Mouse (Mus musculus) heart, postnatal 10 days (tissue): ENCODE measurements at regions not wholly inside any gene's neighbourhood (a gene's known extent, or its start where the extent isn't known, plus 50 kb on each side); places are given as distances from the start of the nearest gene placed in this dataset.

Experiments
- DNase-seq, 2 experiments: peaks; one replicate each; pipeline ENCODE4 v3.0.0; 2021
- intact Hi-C: fragments of 180-260 bp; cut with DNase I; formaldehyde crosslinking; loops from one replicate; pipeline ENCODE4 v1.15.1; 2025

DNA sequence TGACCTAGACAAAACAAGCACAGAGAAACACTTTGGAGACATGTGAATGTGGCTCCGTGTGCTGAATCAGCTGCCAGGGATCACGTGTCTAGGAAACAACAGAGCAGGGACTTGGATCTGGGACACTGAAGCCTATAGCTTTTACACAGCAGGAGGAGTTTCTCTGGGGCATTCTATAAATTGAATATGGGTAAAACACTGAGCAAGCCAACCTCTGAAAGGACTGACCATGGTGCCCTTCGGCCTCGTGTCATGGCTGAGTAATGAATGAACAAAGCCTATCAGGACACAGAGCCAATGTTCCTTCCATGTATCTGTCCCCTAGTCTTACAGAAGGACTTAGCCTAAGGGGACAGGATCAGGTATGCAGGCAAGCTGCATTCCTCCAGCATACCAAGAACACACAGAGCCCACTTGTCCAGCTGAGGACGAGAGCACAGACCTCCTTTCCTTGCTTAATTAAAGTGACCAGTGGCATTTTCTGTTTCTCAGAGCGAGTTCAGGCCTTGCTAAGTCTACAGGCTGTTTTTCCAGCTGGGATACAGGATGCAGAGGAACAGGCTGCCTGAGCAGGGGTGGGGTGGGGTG, 347.7 kb upstream of the Fam19a5 start:
- intact Hi-C loops = no loop called here

DNA sequence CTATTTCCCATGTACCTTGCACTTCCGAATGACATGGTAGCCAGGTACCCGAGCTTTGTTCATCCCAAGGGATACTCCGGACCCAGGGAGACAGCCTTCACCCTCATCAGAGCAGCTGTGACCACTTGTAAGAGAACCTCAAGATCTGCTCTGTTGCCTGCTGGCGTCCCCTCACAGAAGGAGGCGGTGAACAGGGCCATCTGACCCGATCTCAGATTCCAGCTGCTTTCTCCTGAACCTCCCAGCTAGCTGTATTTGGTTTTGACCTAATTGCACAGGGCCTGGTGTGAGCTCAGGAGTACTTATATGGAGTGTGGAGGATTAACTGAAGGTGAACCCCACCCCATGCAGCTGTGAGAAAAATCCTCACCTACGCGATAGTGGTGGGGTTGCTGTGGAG, 344.5 kb upstream of the Fam19a5 start:
- DNase-seq = no peak
- intact Hi-C loops = no loop called here

More for the DNA sequence above, 347.7 kb upstream of the Fam19a5 start:
- no peak for DNase-seq

DNA sequence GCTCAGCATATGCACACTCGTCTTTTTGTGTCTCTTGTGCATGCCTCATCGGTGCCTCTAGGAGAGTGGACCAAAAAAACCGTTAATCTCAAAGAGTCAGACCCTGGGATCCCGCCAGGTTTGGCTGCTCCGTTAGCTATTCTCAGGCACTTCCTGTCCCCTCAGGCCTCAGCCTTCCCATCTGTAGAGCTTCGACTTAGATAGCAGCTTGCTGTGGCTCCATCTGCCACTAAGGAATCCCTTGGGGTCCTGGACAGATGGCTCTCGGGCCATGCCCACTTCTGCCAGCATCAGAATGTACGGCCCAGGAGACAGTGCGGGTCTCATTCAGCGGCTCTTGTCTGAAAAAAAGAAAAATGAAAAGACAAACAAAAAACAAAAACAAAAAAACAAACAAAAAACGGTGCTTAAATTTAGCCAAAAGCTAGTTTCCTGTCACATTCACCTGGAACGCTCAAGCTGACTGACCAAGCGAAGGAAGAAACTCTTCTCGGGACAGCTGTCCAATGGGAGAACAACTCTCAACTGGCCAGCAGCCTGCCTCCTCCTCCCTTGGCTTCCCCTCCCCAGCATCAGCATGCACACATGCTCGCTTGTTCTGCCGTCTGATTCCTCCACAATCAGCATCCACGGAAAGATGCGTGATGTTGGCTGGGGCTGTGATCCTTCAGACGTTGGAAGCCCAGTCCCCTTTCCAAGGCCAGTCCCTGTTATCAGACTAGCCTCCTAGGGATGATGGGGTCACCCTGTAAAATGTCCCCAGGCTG, 343.6 kb upstream of the Fam19a5 start:
- DNase-seq = peak in 1 of 2 experiments; percentile 7
- intact Hi-C loops = no loop called here

DNA sequence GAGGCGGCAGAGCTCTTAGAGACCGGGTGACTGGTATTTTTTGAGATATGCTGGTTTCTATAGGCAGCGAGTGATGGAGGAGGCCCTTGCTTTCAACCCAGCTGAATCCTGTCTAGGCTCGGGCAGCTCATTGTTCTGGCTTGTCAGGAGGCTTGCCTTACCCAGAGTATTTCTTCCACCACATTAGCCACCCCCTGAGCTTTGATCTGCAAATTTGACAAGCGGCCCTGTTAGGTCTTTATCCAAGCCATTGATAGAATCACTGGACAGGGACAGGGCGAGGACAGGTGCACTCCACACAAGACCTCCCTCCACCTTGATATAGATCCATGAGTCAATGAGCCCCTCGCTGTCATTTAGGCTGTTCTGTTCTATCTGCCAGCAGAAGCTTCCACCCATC, 343.0 kb upstream of the Fam19a5 start:
- intact Hi-C loops = no loop called here

DNA sequence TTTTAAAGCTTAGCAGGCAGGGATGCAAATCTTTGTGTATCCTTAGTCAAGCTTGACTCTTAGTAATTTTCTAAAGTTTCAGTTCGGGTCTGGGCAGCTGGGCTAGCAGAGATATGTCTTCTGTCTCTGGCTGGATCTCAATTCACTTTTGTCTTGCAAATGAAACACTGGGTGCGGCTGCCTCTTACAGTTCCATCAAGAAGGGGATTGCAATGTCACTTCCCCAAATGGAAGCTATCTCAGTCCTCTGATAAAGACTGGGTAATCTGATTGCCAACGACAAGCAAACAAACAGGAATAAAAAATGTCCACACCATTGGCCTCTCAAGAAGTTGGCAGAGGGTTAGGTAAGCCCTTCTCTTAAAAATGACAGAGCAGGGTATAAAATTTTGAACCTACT, 314.1 kb upstream of the Fam19a5 start:
- intact Hi-C loops = no loop called here
- DNase-seq = no peak

More for the DNA sequence above, 343.0 kb upstream of the Fam19a5 start:
- no peak for DNase-seq

DNA sequence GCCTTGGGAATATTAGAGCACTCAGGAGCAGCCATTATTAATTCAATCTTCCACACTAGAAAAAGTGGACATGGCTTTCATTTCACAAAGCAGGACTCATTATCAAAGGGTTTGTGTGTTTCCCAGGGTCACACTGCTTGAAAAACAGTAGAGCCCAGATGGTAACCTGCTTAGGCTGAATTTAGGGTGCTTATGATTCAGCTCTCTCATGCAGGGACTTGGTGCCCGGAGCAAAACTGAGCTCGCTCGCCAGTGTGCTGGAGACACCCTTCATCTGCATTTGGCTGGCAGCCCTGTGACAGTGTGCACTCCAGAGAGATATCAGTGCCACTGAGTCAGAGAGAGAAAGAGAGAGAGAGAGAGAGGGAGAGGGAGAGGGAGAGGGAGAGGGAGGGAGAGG, 308.0 kb upstream of the Fam19a5 start:
- intact Hi-C loops = no loop called here
- no peak for DNase-seq

DNA sequence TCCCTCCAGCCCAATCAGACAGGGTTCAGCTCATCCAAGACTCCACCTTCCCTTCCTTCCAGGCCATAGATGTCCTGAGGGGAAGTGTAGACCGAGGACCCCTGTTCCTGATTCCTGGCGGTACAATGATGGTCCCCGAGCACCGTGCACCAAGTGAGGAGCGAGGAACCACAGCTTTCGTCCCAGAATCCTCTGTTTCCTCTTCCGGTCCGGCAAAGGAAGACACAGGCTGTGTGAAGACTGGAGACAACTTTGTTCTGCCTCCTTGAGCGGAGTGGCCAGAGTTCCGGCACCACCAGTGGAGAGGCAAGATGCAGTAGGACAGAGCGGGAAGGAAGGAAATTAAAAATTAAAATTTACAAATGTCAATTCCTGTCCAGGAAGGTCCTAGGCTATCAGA, 305.0 kb upstream of the Fam19a5 start:
- intact Hi-C loops = no loop called here
- no peak for DNase-seq

DNA sequence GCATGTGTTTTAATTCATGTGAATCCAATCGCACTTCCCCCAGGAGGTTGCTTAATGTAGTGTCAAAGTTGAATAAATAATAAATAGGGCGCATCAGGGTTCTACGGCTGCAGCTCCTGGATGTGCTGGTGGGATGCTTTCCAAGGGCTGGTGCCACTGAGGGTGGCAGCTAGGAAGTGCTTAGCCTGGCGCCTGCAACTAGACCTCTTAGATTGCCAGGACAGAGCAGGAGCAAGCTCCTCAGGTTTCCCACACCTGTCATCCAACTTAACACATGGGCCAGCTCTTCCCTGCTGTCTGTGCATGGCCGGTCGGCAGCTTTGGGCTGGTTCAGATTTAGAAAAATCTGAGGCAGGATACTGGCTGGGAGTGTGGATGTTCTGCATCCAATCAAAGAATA, 282.6 kb upstream of the Fam19a5 start:
- intact Hi-C loops = no loop called here
- no peak for DNase-seq

DNA sequence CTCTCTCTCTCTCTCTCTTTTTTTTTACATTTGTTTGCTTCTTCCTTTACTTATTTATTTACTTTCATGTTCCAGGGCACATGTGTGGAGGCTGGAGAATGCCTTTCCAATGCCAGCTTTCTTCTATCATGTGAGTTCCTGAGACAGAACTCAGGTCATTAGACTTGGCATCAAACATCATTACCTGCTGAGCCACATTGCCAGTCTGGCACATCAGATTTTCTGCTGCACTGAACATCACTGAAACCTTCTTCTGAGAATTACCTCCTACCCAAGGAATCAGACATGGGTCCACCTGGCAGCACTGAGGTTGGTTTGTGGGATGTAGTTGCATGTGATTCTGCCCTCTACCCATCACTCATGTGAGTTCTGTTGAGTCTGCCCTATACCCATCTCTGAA, 279.2 kb upstream of the Fam19a5 start:
- DNase-seq = no peak
- intact Hi-C loops = no loop called here

DNA sequence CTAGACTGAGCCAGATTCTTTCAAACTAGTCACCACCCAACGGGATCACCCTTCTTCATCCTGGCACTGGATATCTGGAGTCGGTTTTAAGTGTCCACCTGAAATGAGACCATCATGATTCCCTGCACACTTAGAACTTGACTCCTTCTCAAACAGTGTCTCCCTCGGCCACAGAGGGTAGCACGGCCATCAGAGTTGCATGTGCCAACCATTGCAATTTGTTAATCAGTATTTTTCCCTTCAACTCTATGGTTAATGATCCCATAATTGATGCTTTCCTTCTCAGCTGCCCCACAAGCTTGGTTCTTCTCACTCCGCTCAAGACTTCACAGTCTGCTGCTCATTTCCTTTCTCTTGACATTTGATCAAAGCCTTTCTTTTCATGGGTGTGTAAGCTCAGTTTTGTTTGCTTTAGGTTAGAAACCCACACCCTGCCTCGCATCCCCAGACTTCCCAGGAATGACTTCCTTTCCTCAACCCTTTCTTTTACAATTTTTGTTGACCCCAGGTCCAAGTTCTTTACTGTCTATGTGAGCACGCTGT, 253.0 kb upstream of the Fam19a5 start:
- DNase-seq = no peak
- intact Hi-C loops = no loop called here

DNA sequence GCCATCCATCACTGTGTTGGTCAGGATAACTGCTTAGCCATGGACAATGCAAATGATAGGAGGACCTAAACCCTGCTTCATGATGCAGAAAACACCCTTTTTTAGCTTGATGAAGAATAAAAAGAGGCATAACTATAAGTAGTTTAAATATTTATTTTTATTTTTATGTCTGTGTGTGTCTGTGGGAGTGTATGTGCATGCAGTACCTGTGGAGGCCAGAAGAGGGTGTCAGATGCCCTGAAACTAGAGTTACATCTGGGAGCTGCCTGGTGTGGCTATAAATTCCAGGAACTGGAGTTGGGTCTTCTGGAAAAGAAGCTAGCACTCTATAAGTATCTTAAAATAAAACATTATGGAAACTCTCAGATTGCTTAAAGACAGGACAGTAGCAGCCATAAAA, 224.2 kb upstream of the Fam19a5 start:
- DNase-seq = no peak
- intact Hi-C loops = no loop called here

DNA sequence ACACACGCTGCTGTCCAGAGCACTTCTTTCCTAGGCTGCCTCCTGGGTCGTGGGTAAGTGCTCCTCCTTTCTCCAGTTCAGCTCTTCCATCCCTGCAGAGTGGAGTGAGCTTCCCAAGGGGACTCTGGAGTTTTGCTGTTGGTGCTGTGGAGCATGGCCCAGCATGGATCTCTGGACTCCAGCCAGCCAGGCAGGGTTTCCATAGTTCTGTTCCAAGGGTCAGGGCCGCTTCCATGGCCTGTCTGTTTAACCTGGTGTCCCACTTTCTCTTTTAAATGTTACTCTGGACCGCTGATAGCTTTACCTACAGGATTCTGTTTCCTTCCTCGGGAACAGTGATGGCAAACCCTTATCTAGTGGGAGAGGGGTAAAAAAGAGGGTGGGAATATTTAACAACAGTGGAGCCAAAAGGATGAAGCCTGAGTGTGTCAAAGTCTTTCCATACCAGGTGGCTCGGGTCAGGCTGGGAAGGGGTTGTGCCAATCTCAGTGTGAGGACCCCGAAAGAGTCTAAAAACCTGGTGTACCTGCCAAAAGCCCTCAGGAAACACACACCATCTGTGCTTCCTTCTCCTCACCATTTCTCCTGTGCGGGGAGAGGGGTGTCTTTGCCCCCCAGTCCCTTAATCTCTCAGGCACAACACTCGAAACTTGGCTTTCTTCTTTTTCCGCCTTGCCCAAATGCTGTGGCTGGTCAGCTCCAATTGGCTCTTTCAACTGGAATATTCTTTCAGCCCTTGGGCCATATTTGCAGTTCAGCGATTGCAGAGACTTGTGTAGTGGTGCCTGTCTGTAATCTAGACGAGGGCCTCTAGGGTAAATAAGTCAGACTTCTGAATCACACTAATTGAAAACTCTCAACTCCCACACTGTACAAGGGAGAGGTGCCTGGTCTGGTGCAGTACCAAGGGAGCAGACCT, 222.8 kb upstream of the Fam19a5 start:
- intact Hi-C loops = no loop called here

DNA sequence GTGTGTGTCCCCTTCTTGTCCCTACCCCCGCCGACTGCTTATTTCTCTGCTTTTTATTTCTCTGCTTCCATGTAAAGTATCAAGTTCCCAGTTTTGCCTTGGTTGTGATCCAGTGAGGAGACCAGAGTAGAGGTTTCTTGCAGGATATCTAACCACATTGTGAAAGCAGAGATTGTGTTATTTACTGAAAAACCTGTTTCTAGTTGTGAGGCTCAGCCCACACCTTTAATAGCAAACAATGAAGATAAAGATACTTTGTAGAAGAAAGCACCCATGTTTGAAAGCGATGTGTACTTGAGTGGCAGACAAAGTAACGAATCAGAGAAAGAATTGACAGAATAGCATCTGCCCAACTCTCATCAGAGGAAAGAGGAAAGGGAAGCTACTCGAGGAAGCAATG, 218.7 kb upstream of the Fam19a5 start:
- no peak for DNase-seq
- intact Hi-C loops = no loop called here

More for the DNA sequence above, 222.8 kb upstream of the Fam19a5 start:
- no peak for DNase-seq

DNA sequence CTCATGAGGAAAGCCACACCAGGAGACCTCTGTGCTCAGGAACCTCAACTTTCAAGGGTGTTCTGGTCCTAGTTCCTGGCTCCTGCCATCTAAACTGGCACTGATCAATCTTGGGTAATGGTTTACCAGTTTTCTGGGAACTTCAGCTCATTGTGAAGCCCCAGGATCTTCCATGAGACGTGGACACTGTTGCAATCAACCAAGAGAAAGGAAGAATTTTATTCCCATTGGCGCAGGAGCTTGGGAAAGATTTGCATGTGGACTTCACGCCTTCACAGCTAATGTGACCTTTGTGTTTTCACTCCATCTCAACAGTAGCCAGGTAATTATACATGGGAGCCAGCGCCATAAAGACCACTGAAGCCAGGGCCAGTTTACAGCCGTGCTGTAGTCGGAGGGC, 217.8 kb upstream of the Fam19a5 start:
- intact Hi-C loops = no loop called here
- DNase-seq = no peak

DNA sequence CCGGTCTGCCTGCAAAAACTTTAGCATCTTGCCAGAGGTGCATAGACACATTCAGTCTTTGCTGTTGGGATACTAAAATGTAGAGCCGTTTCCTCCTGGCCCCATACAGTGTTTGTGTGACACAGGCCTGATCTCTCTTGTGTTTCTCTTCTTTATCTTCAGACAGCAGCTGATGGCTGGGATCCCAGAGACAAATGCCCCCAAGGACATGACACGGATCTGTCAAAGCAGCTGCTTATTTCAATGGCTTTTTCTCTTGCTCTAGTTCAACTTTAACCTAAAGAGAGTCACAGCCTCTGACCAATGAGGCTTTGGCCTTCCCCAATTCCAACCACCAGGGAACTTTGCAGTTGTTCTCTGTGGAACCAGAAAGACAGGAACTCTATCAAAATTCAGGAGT, 211.7 kb upstream of the Fam19a5 start:
- no peak for DNase-seq
- intact Hi-C loops = no loop called here

DNA sequence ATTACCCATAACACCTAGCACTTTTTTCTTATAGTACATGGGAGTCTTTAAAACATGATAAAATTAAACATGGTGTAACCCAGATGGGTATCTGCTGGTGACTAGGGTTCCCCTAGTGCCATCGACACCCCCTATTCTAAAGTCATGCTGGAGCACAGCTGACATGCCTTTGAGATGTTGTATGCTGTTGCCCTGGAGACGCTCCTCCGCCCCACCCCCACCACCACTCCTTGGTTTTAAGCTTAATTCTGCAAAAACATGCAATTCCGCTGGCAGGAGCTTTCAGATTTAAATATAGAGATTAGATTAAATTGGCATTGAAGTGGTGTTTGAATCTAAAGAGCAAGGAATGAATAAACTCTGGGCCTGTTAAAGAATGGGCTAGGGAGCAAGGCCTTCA, 210.6 kb upstream of the Fam19a5 start:
- intact Hi-C loops = no loop called here
- DNase-seq = no peak

DNA sequence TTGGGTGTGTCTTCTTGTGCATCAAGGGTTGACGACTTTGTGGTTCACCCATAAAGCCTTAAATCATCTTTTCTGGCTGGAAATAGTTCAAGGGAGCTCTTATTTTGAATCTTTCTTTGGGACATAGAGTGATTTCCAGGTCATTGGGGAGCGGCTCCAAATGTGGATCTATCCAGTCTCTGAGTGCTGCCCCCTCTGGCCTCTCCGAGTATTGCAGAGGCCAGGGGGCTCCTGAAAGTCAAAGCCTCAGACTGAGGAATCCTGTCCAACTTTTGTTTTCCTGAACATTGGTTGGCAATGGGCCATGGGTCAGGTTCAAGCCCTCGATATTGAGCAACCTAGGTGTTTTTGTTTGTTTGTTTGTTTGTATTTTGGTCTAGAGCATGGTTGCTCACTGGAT, 209.7 kb upstream of the Fam19a5 start:
- no peak for DNase-seq
- intact Hi-C loops = no loop called here

DNA sequence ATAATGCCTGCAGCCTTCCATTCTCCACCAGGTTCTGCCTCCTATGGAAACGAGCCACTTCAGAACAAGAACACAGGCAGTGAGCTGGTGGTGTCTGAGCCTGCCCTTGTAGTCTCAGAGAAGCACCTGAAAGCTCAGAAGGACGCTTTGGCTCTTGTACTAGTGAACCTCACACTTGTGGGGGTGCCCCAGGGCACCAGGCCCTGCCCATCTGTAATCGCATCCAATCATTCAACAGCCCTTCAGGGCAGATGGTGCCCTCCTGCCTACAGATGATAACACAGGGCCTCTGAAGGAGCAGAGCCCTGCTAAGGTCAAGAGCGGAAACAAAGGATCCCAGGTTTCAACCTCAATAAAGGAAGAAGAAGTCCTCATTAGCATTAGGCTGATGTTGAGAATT, 208.8 kb upstream of the Fam19a5 start:
- intact Hi-C loops = no loop called here
- DNase-seq = no peak

DNA sequence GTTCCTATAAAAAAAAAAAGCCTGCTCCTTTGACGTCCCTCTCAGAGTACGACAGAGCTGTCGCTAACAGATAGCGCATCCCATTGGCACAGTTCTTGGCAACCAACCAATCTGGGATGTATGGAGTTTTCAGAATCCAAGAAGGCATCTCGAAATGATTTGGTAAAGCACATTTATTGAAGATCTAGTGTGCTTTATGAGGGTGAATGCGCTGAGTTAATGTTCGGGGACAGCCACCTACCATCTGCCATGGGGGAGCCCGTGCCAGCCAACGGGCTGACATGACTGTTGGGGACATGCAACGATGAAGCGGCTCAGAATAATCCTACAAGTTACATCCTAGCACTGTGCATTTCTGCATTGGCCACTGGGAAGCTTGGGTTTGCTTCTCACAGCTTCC, 208.4 kb upstream of the Fam19a5 start:
- intact Hi-C loops = no loop called here
- no peak for DNase-seq

DNA sequence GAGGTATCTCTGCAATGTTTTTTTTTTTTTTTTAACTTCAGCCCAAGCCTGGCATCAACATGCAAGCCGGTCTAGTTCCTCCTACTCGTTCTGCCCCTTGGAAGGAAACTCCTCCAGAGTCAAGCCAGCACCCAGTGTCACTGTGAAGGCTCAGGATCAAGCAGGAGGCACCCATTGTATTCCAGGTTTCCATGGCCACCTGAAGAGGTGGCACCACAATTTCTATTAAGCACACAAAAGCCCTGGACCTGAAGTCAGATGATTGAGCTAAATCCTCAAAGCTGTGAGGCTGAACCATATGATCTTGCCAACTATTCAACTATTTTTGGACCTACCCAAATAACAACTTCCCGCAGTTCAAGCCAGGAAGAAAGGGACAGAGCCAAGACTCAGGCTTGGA, 204.2 kb upstream of the Fam19a5 start:
- DNase-seq = no peak
- intact Hi-C loops = no loop called here

DNA sequence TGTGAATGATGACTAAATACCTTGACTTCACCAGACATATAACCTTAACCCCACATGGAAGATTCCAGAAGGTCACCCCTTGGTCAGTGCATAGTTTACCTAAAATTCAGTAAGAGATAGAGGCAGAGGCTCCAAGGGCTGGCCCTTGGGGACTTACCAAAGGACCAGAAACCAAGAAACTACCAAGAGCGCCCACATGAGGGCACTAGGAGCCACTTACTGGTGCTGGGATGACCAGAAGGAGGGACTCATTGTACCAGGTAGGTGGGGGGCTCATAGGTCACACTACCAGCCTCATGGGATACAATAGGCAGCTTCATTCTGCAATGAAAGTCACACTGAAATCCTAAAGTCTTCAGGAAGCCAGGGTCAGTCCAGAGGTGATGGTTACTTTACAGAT, 201.4 kb upstream of the Fam19a5 start:
- DNase-seq = no peak
- intact Hi-C loops = no loop called here
